Mouse (Mus musculus) lung, adult 2 months (tissue): ENCODE results near the gene Olfr1019.

Experiments
- CTCF ChIP-seq: fragments of 200-500 bp; IDR thresholded peaks from 2 replicates; pipeline ENCODE4 v1.5.1; 2011; ENCODE audit warnings: mild to moderate bottlenecking, low read length, control low read depth; ENCODE audit not compliant: insufficient read depth
- POLR2A ChIP-seq: fragments of 200-500 bp; IDR thresholded peaks from 2 replicates; pipeline ENCODE4 v1.6.1; 2011; ENCODE audit warnings: low read depth, mild to moderate bottlenecking, control low read depth, low read length, borderline replicate concordance; ENCODE audit errors: extremely low read depth

DNA sequence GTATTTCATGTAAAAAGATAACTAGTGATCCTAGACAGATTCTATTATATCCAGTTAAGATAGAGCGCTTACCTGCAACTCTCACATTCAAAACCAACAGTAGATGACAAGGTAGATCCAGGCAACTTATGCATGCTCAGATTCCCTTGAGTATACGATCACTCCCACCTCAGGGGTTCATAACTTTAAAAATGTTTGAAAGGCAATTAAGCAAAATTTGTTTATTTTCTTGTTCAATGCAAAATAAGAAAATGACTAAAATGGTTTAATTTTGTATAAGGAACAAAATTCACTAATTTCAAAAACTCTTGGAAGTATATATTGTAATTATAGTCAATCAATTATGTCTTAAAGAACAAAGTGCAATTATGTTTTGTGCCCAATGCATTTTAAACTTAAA, 42.8 kb downstream of the Olfr1019 start, which contains the start of gene Olfr1016:
- TF ChIP-seq CTCF (no peak), POLR2A (no peak)
